Mouse (Mus musculus): Measurements from ENCODE around the gene Gtf3c5. TPM values are rescaled to one million over a fixed set of nuclear protein-coding genes. Genes with fewer than 3 reads are reported as not detected.

Gtf3c5 gene
- total RNA-seq (2012; rRNA removed) (20.3 and 22.5 TPM in 2 replicates), polyA plus RNA-seq (2012; ENCODE audit: insufficient read depth in 1 of 2, insufficient read length in 2 of 2, low read depth in 1 of 2, low replicate concordance in 2 of 2, missing spikeins in 1 of 2) (10 to 100 TPM in 1 of 2 experiments, not detected in 1; 50.2 TPM)

- no peak for TF ChIP-seq GABPA (IDR thresholded peaks at IDR 0.05; ENCODE audit: low read depth, low read length)
- TF ChIP-seq ETS1 (IDR thresholded peaks at IDR 0.05; ENCODE audit: low read depth, low read length) = no peak
- TF ChIP-seq RAD21 (IDR thresholded peaks at IDR 0.05; ENCODE audit: low read depth, low read length) = no peak
- TF ChIP-seq KAT2A (conservative IDR thresholded peaks at IDR 0.05; ENCODE audit: low read depth, low read length) = no peak
- no peak for TF ChIP-seq TAL1 (IDR thresholded peaks at IDR 0.05; ENCODE audit: low read length)
- Histone ChIP-seq H3K79me2 (ENCODE audit: control insufficient read depth, insufficient read depth, low read length, poor library complexity) (peaks cover 5% of the 10 kb centered on the region), H3K36me3 (ENCODE audit: control insufficient read depth in 1 of 2, insufficient read depth in 2 of 2, low read length in 2 of 2) (peaks cover 0 to 11% of the 10 kb centered on the region in 2 experiments; a peak in 3 of 4 replicates), H3K9ac (ENCODE audit: control insufficient read depth, low read depth, low read length, poor library complexity, severe bottlenecking) (peak within 1 kb of the TSS; percentile 84), H3K9me3 (replicated peaks; ENCODE audit: insufficient read depth, low read length) (no peaks in the 10 kb centered on the region), H3K4me1 (ENCODE audit: control insufficient read depth in 1 of 2, insufficient read depth in 2 of 2, low read length in 2 of 2) (peaks cover 0 to 16% of the 10 kb centered on the region in 2 experiments; a peak in 2 of 4 replicates), H3K4me3 (ENCODE audit: control insufficient read depth in 1 of 2, insufficient read depth in 1 of 2, low read depth in 2 of 2, low read length in 2 of 2) (peak within 1 kb of the TSS; percentile 68 to 82), H3K27me3 (ENCODE audit: control insufficient read depth in 1 of 2, insufficient read depth in 2 of 2, low read length in 2 of 2) (no peaks in the 10 kb centered on the region), H3K27ac (ENCODE audit: control insufficient read depth, low read depth, low read length) (peak within 1 kb of the TSS; percentile 75)
- DNase-seq (ENCODE audit: low read depth, low spot score) = no peak
Observed at GRCm38 (mm10) chr2:28583651-28584050, at the start of gene Gtf3c5. Gene Gtf3c5, minus strand, starts transcription at chr2:28583751.

GRCm38 (mm10) chr2:28633136-28633535 is 49.6 kb upstream of the Gtf3c5 start:
- Histone ChIP-seq H3K27ac (ENCODE audit: control insufficient read depth, low read depth, low read length) (no peak overlapping the region), H3K4me3 (ENCODE audit: control insufficient read depth in 1 of 2, insufficient read depth in 1 of 2, low read depth in 2 of 2, low read length in 2 of 2) (no peak overlapping the region), H3K27me3 (ENCODE audit: control insufficient read depth in 1 of 2, insufficient read depth in 2 of 2, low read length in 2 of 2) (no peaks in the 10 kb centered on the region), H3K4me1 (ENCODE audit: control insufficient read depth in 1 of 2, insufficient read depth in 2 of 2, low read length in 2 of 2) (no peaks in the 10 kb centered on the region), H3K9me3 (replicated peaks; ENCODE audit: insufficient read depth, low read length) (no peaks in the 10 kb centered on the region), H3K79me2 (ENCODE audit: control insufficient read depth, insufficient read depth, low read length, poor library complexity) (no peaks in the 10 kb centered on the region), H3K36me3 (ENCODE audit: control insufficient read depth in 1 of 2, insufficient read depth in 2 of 2, low read length in 2 of 2) (no peaks in the 10 kb centered on the region), H3K9ac (ENCODE audit: control insufficient read depth, low read depth, low read length, poor library complexity, severe bottlenecking) (no peak overlapping the region)
- DNase-seq (ENCODE audit: low read depth, low spot score) = peak; percentile 48
- TF ChIP-seq SMC3 (IDR thresholded peaks at IDR 0.05; ENCODE audit: low read depth, low read length) (peak; percentile 24; the same call in 1 of the 2 replicates), ZC3H11A (IDR thresholded peaks at IDR 0.05; ENCODE audit: low read depth, low read length) (peak; percentile 2; the same call in 1 of the 2 replicates), RAD21 (IDR thresholded peaks at IDR 0.05; ENCODE audit: low read depth, low read length) (peak; percentile 27), CTCF (IDR thresholded peaks at IDR 0.05 in 2 of 3, conservative IDR thresholded peaks at IDR 0.05 in 1 of 3; ENCODE audit: control insufficient read depth in 1 of 3, insufficient read depth in 1 of 3, low read depth in 2 of 3, low read length in 3 of 3, poor library complexity in 1 of 3, severe bottlenecking in 1 of 3) (peak in 2 of 3 experiments; percentile 8 to 44; a peak in 4 of 6 replicates), TBP (IDR thresholded peaks at IDR 0.05; ENCODE audit: low read depth, low read length) (peak; percentile 78), CHD2 (IDR thresholded peaks at IDR 0.05; ENCODE audit: low read length) (no peak)

GRCm38 (mm10) chr2:28632626-28633025 is 49.1 kb upstream of the Gtf3c5 start:
- Histone ChIP-seq H3K79me2 (ENCODE audit: control insufficient read depth, insufficient read depth, low read length, poor library complexity) (no peaks in the 10 kb centered on the region), H3K9me3 (replicated peaks; ENCODE audit: insufficient read depth, low read length) (no peaks in the 10 kb centered on the region), H3K27me3 (ENCODE audit: control insufficient read depth in 1 of 2, insufficient read depth in 2 of 2, low read length in 2 of 2) (no peaks in the 10 kb centered on the region), H3K36me3 (ENCODE audit: control insufficient read depth in 1 of 2, insufficient read depth in 2 of 2, low read length in 2 of 2) (no peaks in the 10 kb centered on the region), H3K4me1 (ENCODE audit: control insufficient read depth in 1 of 2, insufficient read depth in 2 of 2, low read length in 2 of 2) (no peaks in the 10 kb centered on the region), H3K4me3 (ENCODE audit: control insufficient read depth in 1 of 2, insufficient read depth in 1 of 2, low read depth in 2 of 2, low read length in 2 of 2) (no peak overlapping the region), H3K27ac (ENCODE audit: control insufficient read depth, low read depth, low read length) (no peak overlapping the region), H3K9ac (ENCODE audit: control insufficient read depth, low read depth, low read length, poor library complexity, severe bottlenecking) (no peak overlapping the region)
- no peak for DNase-seq (ENCODE audit: low read depth, low spot score)
- TF ChIP-seq ZMIZ1 (IDR thresholded peaks at IDR 0.05; ENCODE audit: low read depth, low read length) (no peak), ZC3H11A (IDR thresholded peaks at IDR 0.05; ENCODE audit: low read depth, low read length) (no peak), SMC3 (IDR thresholded peaks at IDR 0.05; ENCODE audit: low read depth, low read length) (no peak), CTCF (IDR thresholded peaks at IDR 0.05 in 2 of 3, conservative IDR thresholded peaks at IDR 0.05 in 1 of 3; ENCODE audit: control insufficient read depth in 1 of 3, insufficient read depth in 1 of 3, low read depth in 2 of 3, low read length in 3 of 3, poor library complexity in 1 of 3, severe bottlenecking in 1 of 3) (no peak), MYC (IDR thresholded peaks at IDR 0.05; ENCODE audit: low read depth, low read length) (no peak), MYB (IDR thresholded peaks at IDR 0.05; ENCODE audit: low read depth, low read length) (no peak), E2F4 (IDR thresholded peaks at IDR 0.05; ENCODE audit: borderline replicate concordance, low read depth, low read length) (no peak)

Measured in MEL (cell line).